Mouse (Mus musculus) G1E (cell line): ENCODE measurements around the gene Nfkb2. TPM values are rescaled to one million over a fixed set of nuclear protein-coding genes. Genes with fewer than 3 reads are reported as not detected.
A peak's percentile ranks its signal among the peaks of the same experiment; 100 is the strongest.

Experiments
- ATAC-seq: 2 replicates; pipeline ENCODE4 v1.8.0; 2016; ENCODE audit warnings: mild to moderate bottlenecking; ENCODE audit not compliant: insufficient number of reproducible peaks, poor library complexity, low FRiP score, severe bottlenecking; ENCODE audit errors: extremely low read depth
- DNase-seq: peaks from one replicate; pipeline ENCODE4 v3.0.0; 2012; ENCODE audit warnings: low spot score
- H3K27me3 ChIP-seq: 2 replicates; pipeline ENCODE4 v1.6.1; 2012; ENCODE audit warnings: mild to moderate bottlenecking, low read length, inconsistent platforms; ENCODE audit not compliant: insufficient read depth
- H3K36me3 ChIP-seq: replicated peaks from 2 replicates; pipeline ENCODE3; 2012; ENCODE audit warnings: mild to moderate bottlenecking, inconsistent platforms
- H3K4me1 ChIP-seq: 2 replicates; pipeline ENCODE4 v1.6.1; 2012; ENCODE audit warnings: low read depth, low read length, inconsistent platforms, mixed read lengths; ENCODE audit not compliant: insufficient read depth
- H3K4me3 ChIP-seq: 2 replicates; pipeline ENCODE4 v1.5.1; 2012; ENCODE audit warnings: low read depth, mild to moderate bottlenecking, inconsistent platforms, low read length, moderate library complexity, mixed read lengths
- H3K9me3 ChIP-seq: replicated peaks from 2 replicates; pipeline ENCODE4 v1.6.1; 2012; ENCODE audit warnings: inconsistent platforms
- CTCF ChIP-seq: IDR thresholded peaks from 2 replicates; pipeline ENCODE4 v1.5.1; 2012; ENCODE audit warnings: low read depth, low read length, inconsistent platforms, mixed read lengths
- GATA1 ChIP-seq: IDR thresholded peaks from 2 replicates; pipeline ENCODE4 v1.6.1; 2012; ENCODE audit warnings: borderline replicate concordance, low read length, inconsistent platforms, mixed read lengths
- GATA2 ChIP-seq: IDR thresholded peaks from 2 replicates; pipeline ENCODE4 v1.6.1; 2012; ENCODE audit warnings: low read depth, low read length, inconsistent platforms, borderline replicate concordance
- POLR2AphosphoS5 ChIP-seq: IDR thresholded peaks from 2 replicates; pipeline ENCODE4 v1.6.1; 2012; ENCODE audit warnings: low read depth, low read length, inconsistent platforms; ENCODE audit not compliant: insufficient replicate concordance
- TAL1 ChIP-seq: conservative IDR thresholded peaks from 2 replicates; pipeline ENCODE4 v1.6.1; 2012; ENCODE audit warnings: low read depth, low read length, inconsistent platforms, mixed read lengths
- polyA plus RNA-seq: library from polyadenylated mRNA; stranded (reverse); fragments of >175 nt; gene quantifications from 2 replicates; pipeline ENCODE4 v1.2.3, GENCODE M21; 2012
- total RNA-seq, 2 experiments: library from RNA; stranded (forward) in 1 of 2; stranded (reverse) in 1 of 2; fragments of 200-1000 nt in 1 of 2; fragments of >200 nt in 1 of 2; fragmentation: Nextera tagmentation in 1 of 2; gene quantifications; 2 replicates each; pipeline ENCODE4 v1.2.3; 2014 to 2017

The Nfkb2 gene
- 11.3 and 12.6 TPM in 2 replicates for total RNA-seq (2014; fragmentation: Nextera tagmentation)
- 9.7 and 12.5 TPM in 2 replicates for total RNA-seq (2017)
- polyA plus RNA-seq, result 40.4 and 40.8 TPM in 2 replicates

GRCm38 (mm10) chr19:46304216-46304841 lies at the start of gene Nfkb2:
Gene Nfkb2 (plus strand): TSS chr19:46304320.
- Histone ChIP-seq H3K9me3 (no peaks in the 10 kb centered on the region), H3K27me3 (peaks cover 5% of the 10 kb centered on the region; the same call in 1 of the 2 replicates), H3K36me3 (peaks cover 37% of the 10 kb centered on the region), H3K4me3 (peak within 1 kb of the TSS; percentile 89), H3K4me1 (peaks cover 56% of the 10 kb centered on the region)
- ATAC-seq, result peak; percentile 76
- no peak for TF ChIP-seq POLR2AphosphoS5
- peak; percentile 85 for TF ChIP-seq CTCF
- no peak for TF ChIP-seq GATA2
- TF ChIP-seq TAL1, result no peak
- no peak for TF ChIP-seq GATA1
- DNase-seq, result peak; percentile 98

- Histone ChIP-seq H3K4me3 (no peak overlapping the region), H3K27me3 (no peaks in the 10 kb centered on the region), H3K9me3 (no peaks in the 10 kb centered on the region), H3K36me3 (peaks cover 99% of the 10 kb centered on the region), H3K4me1 (no peaks in the 10 kb centered on the region)
- DNase-seq, result no peak
- TF ChIP-seq CTCF, result no peak
- no peak for TF ChIP-seq GATA1
- no peak for TF ChIP-seq TAL1
- TF ChIP-seq POLR2AphosphoS5, result no peak
- TF ChIP-seq GATA2, result no peak
- no peak for ATAC-seq
These were observed 39.4 kb upstream of the Nfkb2 start for GRCm38 (mm10) chr19:46264762-46265161.

DNA sequence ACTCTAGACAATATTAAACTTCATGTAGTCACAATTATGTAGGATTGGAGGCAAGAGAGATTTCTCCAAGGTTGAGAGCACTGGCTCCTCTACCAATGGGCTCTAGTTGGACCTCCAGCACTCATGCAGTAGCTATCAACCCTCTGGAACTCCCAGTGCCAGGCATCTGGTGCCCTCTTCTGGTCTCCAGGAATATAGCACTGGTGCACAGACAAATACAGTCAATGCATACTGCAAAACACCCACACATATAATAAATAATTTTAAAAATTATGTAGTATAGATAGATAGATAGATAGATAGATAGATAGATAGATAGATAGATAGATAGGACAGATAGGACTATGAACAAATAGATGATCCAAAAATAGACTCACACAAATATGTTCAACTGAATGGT lies 28.8 kb upstream of the Nfkb2 start:
- H3K9me3 ChIP-seq, result no peaks in the 10 kb centered on the region
- H3K4me1 ChIP-seq, result no peaks in the 10 kb centered on the region
- H3K36me3 ChIP-seq, result peaks cover 71% of the 10 kb centered on the region
- no peak for ATAC-seq
- H3K4me3 ChIP-seq, result no peak overlapping the region
- no peaks in the 10 kb centered on the region for H3K27me3 ChIP-seq
- 0 out of 2 replicates have a peak, but pooled peaks have one; percentile 16 for TF ChIP-seq CTCF
- TF ChIP-seq GATA2, result no peak
- DNase-seq, result no peak

DNA sequence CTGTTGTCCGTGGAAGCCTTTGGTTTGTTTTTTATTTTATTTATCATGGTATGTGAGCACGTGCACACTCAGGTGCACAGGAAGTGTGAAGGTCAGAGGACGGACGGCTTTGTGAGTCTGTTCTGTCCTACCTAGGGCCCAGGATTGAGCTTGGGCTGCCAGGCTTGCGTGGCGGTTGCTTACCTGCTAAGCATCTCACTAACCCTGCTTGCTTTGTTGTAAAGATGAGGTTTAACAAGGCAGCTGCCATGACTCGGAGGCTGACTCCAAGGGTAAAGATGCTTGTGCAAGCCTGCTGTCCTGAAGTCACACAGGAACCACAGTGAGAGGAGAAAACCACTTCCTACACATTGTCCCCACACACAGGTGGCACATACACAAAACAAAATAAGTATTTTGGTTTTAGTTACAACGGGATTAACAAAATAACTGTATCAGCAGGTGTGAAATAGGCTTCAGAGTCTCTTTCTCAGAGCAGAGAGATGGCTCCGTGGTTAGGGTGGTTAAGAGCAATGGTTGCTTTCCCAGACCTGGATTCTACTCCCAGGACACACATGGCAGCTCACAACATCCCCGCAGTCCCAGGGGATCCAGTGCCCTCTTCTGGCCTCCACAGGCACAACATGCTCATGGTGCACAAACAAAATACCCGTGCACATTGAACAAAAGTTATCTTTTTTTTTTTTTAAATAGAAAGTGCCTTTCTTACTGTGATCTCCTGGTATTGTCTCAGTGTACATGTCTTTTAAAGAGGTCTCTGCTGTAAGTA lies 21.9 kb upstream of the Nfkb2 start:
- Histone ChIP-seq H3K36me3 (peaks cover 82% of the 10 kb centered on the region), H3K4me3 (no peak overlapping the region), H3K27me3 (no peaks in the 10 kb centered on the region), H3K4me1 (no peaks in the 10 kb centered on the region), H3K9me3 (no peaks in the 10 kb centered on the region)
- no peak for ATAC-seq
- no peak for DNase-seq
- TF ChIP-seq POLR2AphosphoS5, result no peak
- TF ChIP-seq TAL1, result no peak
- TF ChIP-seq CTCF, result no peak
- no peak for TF ChIP-seq GATA2
- no peak for TF ChIP-seq GATA1

DNA sequence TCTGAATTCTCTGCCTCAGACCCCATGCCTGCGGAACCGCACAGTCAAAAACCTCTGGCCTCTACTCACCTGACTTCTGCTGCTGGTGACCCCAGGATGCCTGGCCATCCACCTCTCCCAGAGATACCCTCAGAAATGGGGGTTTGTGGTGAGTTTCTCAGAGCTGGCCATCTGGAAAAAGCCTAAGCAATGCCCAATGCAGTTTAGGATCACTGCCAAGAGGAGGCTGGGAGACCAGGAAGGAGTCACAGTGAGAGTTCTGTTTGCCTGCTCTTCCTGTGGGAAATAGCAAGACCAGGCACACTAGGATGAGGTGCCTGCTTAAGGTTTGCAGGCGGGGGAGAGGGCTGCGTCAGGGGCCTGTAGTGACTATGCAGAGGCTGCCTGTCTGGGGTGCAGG lies 19.4 kb upstream of the Nfkb2 start:
- H3K4me3 ChIP-seq, result no peak overlapping the region
- no peaks in the 10 kb centered on the region for H3K9me3 ChIP-seq
- DNase-seq, result no peak
- TF ChIP-seq GATA2, result no peak
- TF ChIP-seq GATA1, result no peak
- no peak for TF ChIP-seq CTCF
- no peak for TF ChIP-seq TAL1
- no peak for TF ChIP-seq POLR2AphosphoS5
- ATAC-seq, result no peak
- H3K36me3 ChIP-seq, result peaks cover 66% of the 10 kb centered on the region
- no peaks in the 10 kb centered on the region for H3K4me1 ChIP-seq
- peaks cover under 1% of the 10 kb centered on the region; the same call in 1 of the 2 replicates for H3K27me3 ChIP-seq

DNA sequence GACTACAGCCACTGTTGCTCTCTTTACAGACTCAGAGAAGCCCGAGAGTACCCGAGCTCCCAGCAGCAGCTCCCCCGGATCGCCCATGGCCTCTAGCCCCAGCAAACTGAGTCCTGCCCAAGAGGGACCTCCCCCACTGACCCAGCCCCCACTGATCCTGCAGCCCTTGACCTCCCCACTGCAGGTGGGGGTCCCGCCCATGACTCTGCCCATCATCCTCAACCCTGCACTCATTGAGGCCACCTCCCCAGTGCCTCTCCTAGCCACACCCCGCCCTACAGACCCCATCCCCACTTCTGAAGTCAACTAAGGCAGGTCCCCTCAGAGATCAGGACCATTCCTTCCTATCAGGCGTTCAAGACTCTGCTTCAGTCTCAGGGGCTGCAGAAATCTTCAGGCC lies 18.5 kb upstream of the Nfkb2 start:
- no peak overlapping the region for H3K4me3 ChIP-seq
- peaks cover 2% of the 10 kb centered on the region; the same call in 1 of the 2 replicates for H3K27me3 ChIP-seq
- H3K36me3 ChIP-seq, result peaks cover 57% of the 10 kb centered on the region
- H3K4me1 ChIP-seq, result no peaks in the 10 kb centered on the region
- DNase-seq (no peak), ATAC-seq (no peak)
- no peaks in the 10 kb centered on the region for H3K9me3 ChIP-seq
- no peak for TF ChIP-seq GATA1
- no peak for TF ChIP-seq GATA2
- no peak for TF ChIP-seq POLR2AphosphoS5
- TF ChIP-seq CTCF, result no peak
- no peak for TF ChIP-seq TAL1

DNA sequence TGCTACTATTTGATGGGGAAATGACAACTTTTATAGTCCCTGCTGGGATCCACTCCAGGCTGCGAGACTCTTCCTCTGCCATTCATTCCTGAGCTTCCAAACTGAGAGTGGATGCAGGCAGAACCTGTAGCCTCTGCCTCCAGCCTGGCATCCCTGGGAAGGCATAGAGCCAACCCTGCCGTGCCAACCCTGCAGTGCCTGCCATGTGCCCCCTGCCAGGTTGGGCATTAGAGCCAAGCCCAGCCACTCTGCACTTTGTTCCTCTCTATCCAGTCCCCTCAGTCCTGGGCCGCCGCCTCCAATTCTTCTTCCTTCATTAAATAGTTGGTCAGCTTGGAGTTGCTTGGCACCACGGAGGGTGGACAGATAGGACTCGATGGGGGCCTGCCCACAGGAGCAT lies 18.1 kb upstream of the Nfkb2 start:
- ATAC-seq, result no peak
- Histone ChIP-seq H3K36me3 (peaks cover 54% of the 10 kb centered on the region), H3K4me3 (no peak overlapping the region)

More for the DNA sequence above, 18.1 kb upstream of the Nfkb2 start:
- Histone ChIP-seq H3K4me1 (no peaks in the 10 kb centered on the region), H3K27me3 (peaks cover 2% of the 10 kb centered on the region; the same call in 1 of the 2 replicates), H3K9me3 (no peaks in the 10 kb centered on the region)
- no peak for DNase-seq
- TF ChIP-seq TAL1 (no peak), CTCF (no peak), GATA2 (no peak), GATA1 (no peak), POLR2AphosphoS5 (no peak)
